8 mouse cellular contexts compared by ENCODE assay signal in genomic region chr12:44209824-44210752, GRCm38 (mm10). TPM values are rescaled to one million over a fixed set of nuclear protein-coding genes. Genes with fewer than 3 reads are reported as not detected.
DNase-seq lines count a peak whose midpoint lies in the region; ATAC-seq and TF ChIP-seq lines count a peak whose summit lies in the region.

Gene Dnajb9 (minus strand): TSS chr12:44210326.

- H3K79me2 ChIP-seq in CH12.LX (replicated peaks; ENCODE audit: control insufficient read depth, extremely low read depth, insufficient read depth, poor library complexity, severe bottlenecking) = peaks cover 18% of the 10 kb centered on the region

- DNase-seq in CH12.LX (ENCODE audit: extremely low read depth) = peak; percentile 98
- peak; percentile 98 for DNase-seq in c-Kit-positive CD71-positive TER-119-negative erythroid progenitor cells, embryonic 14.5 days (ENCODE audit: low read depth)
- peak; percentile 99 for DNase-seq in forebrain, embryonic 11.5 days (ENCODE audit: low spot score)
- peak; percentile 99 for DNase-seq in kidney, postnatal 36 days
- DNase-seq in telencephalon, adult 2 months (ENCODE audit: low read depth, low spot score) = peak; percentile 98

- peak within 1 kb of the TSS; percentile 54 for H3K27ac ChIP-seq in CH12.LX (ENCODE audit: insufficient read depth, low read depth)
- peak within 1 kb of the TSS; percentile 64 for H3K27ac ChIP-seq in forebrain, embryonic 11.5 days (ENCODE audit: low read depth, low read length)
- H3K27ac ChIP-seq in heart, embryonic 16.5 days (ENCODE audit: low read length) = peak within 1 kb of the TSS; percentile 84
- H3K27ac ChIP-seq in liver, embryonic 15.5 days (replicated peaks) = peak within 1 kb of the TSS; percentile 82
- H3K27ac ChIP-seq in neural tube, embryonic 12.5 days = peak within 1 kb of the TSS; percentile 76

- H3K4me1 ChIP-seq in CH12.LX (ENCODE audit: control insufficient read depth in 1 of 2, insufficient read depth in 2 of 2) = peaks cover 5 to 19% of the 10 kb centered on the region in 2 experiments; a peak in 3 of 4 replicates
- no peaks in the 10 kb centered on the region for H3K4me1 ChIP-seq in forebrain, embryonic 11.5 days (replicated peaks; ENCODE audit: control insufficient read depth, insufficient read depth, low read length)
- H3K4me1 ChIP-seq in heart, embryonic 16.5 days (ENCODE audit: control insufficient read depth, insufficient read depth, low read length) = peaks cover 2% of the 10 kb centered on the region; the same call in 1 of the 2 replicates
- peaks cover 23% of the 10 kb centered on the region for H3K4me1 ChIP-seq in liver, embryonic 15.5 days (replicated peaks)
- peaks cover 13% of the 10 kb centered on the region for H3K4me1 ChIP-seq in neural tube, embryonic 12.5 days

- dilution Hi-C loops in CH12.LX (cut with MboI; ENCODE audit: extremely low pct_ligation_motif_present, extremely low pct_unique_long_range_greater_than_20kb, low sequenced_read_pairs) = no loop called here

- peak in 1 of 2 experiments; percentile 71; a peak in 2 of 4 replicates for TF ChIP-seq CTCF in CH12.LX (conservative IDR thresholded peaks at IDR 0.05 in 1 of 2, IDR thresholded peaks at IDR 0.05 in 1 of 2; ENCODE audit: low read depth in 2 of 2, low read length in 2 of 2)

- peak; percentile 41 for TF ChIP-seq RAD21 in CH12.LX (IDR thresholded peaks at IDR 0.05; ENCODE audit: low read depth, low read length)

- WGBS in forebrain, embryonic 11.5 days = under 1% methylated on average over 70 of the region's 77 CpGs
- WGBS in heart, embryonic 16.5 days = under 1% methylated on average over 77 of the region's 77 CpGs
- under 1% methylated on average over 77 of the region's 77 CpGs for WGBS in liver, embryonic 15.5 days (ENCODE audit: insufficient replicate concordance)
- WGBS in neural tube, embryonic 12.5 days = under 1% methylated on average over 77 of the region's 77 CpGs

- no peaks in the 10 kb centered on the region for H3K9me3 ChIP-seq in CH12.LX (replicated peaks; ENCODE audit: low read length)
- H3K9me3 ChIP-seq in forebrain, embryonic 11.5 days (ENCODE audit: control insufficient read depth, low read length) = no peaks in the 10 kb centered on the region
- no peaks in the 10 kb centered on the region for H3K9me3 ChIP-seq in heart, embryonic 16.5 days (replicated peaks; ENCODE audit: control insufficient read depth, low read length)
- no peaks in the 10 kb centered on the region for H3K9me3 ChIP-seq in liver, embryonic 15.5 days (replicated peaks)
- no peaks in the 10 kb centered on the region for H3K9me3 ChIP-seq in neural tube, embryonic 12.5 days

- peak within 1 kb of the TSS; percentile 92 for H3K9ac ChIP-seq in CH12.LX (ENCODE audit: insufficient read depth, low read depth)
- H3K9ac ChIP-seq in forebrain, embryonic 11.5 days (ENCODE audit: low read length) = peak within 1 kb of the TSS; percentile 70
- H3K9ac ChIP-seq in heart, embryonic 16.5 days (ENCODE audit: low read length) = peak within 1 kb of the TSS; percentile 96
- peak within 1 kb of the TSS; percentile 85 for H3K9ac ChIP-seq in liver, embryonic 15.5 days
- H3K9ac ChIP-seq in neural tube, embryonic 12.5 days = peak within 1 kb of the TSS; percentile 87

- peaks cover 4 to 11% of the 10 kb centered on the region in 2 experiments for H3K36me3 ChIP-seq in CH12.LX (replicated peaks in 1 of 2; ENCODE audit: control insufficient read depth in 1 of 2, insufficient read depth in 1 of 2, low read length in 1 of 2)
- H3K36me3 ChIP-seq in forebrain, embryonic 11.5 days (ENCODE audit: control insufficient read depth, insufficient read depth, low read length) = no peaks in the 10 kb centered on the region; the same call in 1 of the 2 replicates
- H3K36me3 ChIP-seq in heart, embryonic 16.5 days (ENCODE audit: control insufficient read depth, insufficient read depth) = peaks cover 7% of the 10 kb centered on the region
- peaks cover 9% of the 10 kb centered on the region; the same call in 1 of the 2 replicates for H3K36me3 ChIP-seq in liver, embryonic 15.5 days (replicated peaks)
- H3K36me3 ChIP-seq in neural tube, embryonic 12.5 days = peaks cover 8% of the 10 kb centered on the region

- no peak for TF ChIP-seq EP300 in CH12.LX (IDR thresholded peaks at IDR 0.05; ENCODE audit: low read length)

- ATAC-seq in forebrain, embryonic 11.5 days (replicated peaks; ENCODE audit: low FRiP score) = peak; percentile 99
- peak; percentile 99 for ATAC-seq in heart, embryonic 16.5 days (replicated peaks; ENCODE audit: extremely low read depth, insufficient read depth, low FRiP score)
- ATAC-seq in liver, embryonic 15.5 days (ENCODE audit: insufficient read depth) = peak; percentile 98
- peak; percentile 99 for ATAC-seq in neural tube, embryonic 12.5 days (ENCODE audit: low FRiP score, low read depth)

- H3K4me3 ChIP-seq in CH12.LX (replicated peaks in 1 of 3; ENCODE audit: low read depth in 2 of 3, low read length in 2 of 3, poor library complexity in 1 of 3) = peak within 1 kb of the TSS; percentile 50 to 99 (median 98)
- H3K4me3 ChIP-seq in forebrain, embryonic 11.5 days (ENCODE audit: low read depth, low read length) = peak within 1 kb of the TSS; percentile 62
- peak within 1 kb of the TSS; percentile 98 for H3K4me3 ChIP-seq in heart, embryonic 16.5 days (ENCODE audit: low read length)
- H3K4me3 ChIP-seq in liver, embryonic 15.5 days (replicated peaks) = peak within 1 kb of the TSS; percentile 85
- peak within 1 kb of the TSS; percentile 94 for H3K4me3 ChIP-seq in neural tube, embryonic 12.5 days

- TF ChIP-seq POLR2A in CH12.LX (IDR thresholded peaks at IDR 0.05; ENCODE audit: low read depth, low read length) = peak; percentile 99

- H3K27me3 ChIP-seq in CH12.LX (replicated peaks) = no peaks in the 10 kb centered on the region
- H3K27me3 ChIP-seq in forebrain, embryonic 11.5 days (ENCODE audit: control insufficient read depth, insufficient read depth, low read length) = no peaks in the 10 kb centered on the region
- H3K27me3 ChIP-seq in heart, embryonic 16.5 days (ENCODE audit: control insufficient read depth, insufficient read depth, low read length) = no peaks in the 10 kb centered on the region
- no peaks in the 10 kb centered on the region for H3K27me3 ChIP-seq in liver, embryonic 15.5 days
- no peaks in the 10 kb centered on the region for H3K27me3 ChIP-seq in neural tube, embryonic 12.5 days (replicated peaks)

- peak within 1 kb of the TSS; percentile 78 for H3K4me2 ChIP-seq in CH12.LX (ENCODE audit: insufficient read depth, low read depth, poor library complexity, severe bottlenecking)
- H3K4me2 ChIP-seq in forebrain, embryonic 11.5 days (ENCODE audit: low read depth, low read length, severe bottlenecking) = peak within 1 kb of the TSS; percentile 75
- peak within 1 kb of the TSS; percentile 86 for H3K4me2 ChIP-seq in heart, embryonic 16.5 days (ENCODE audit: low read depth, low read length)
- H3K4me2 ChIP-seq in liver, embryonic 15.5 days = peak within 1 kb of the TSS; percentile 97
- H3K4me2 ChIP-seq in neural tube, embryonic 12.5 days (replicated peaks) = peak within 1 kb of the TSS; percentile 77

- in situ Hi-C loops in CH12.LX (cut with MboI; ENCODE audit: low pct_ligation_motif_present, low pct_unique_long_range_greater_than_20kb, low sequenced_read_pairs) = loop anchor here (10.0 kb wide), 1 partner anchor 55 kb away; no protein-coding TSS in a partner anchor

TF ChIP-seq in CH12.LX, 34 proteins besides CTCF, POLR2A, EP300 and RAD21 (continues in another document):
- TF ChIP-seq KAT2A (IDR thresholded peaks at IDR 0.05; ENCODE audit: insufficient replicate concordance, low read length) = peak; percentile 69; the same call in 1 of the 2 replicates
- TF ChIP-seq TBP (conservative IDR thresholded peaks at IDR 0.05; ENCODE audit: low read depth, low read length) = peak; percentile 93
- peak; percentile 77 for TF ChIP-seq MXI1 (IDR thresholded peaks at IDR 0.05; ENCODE audit: low read depth, low read length)
- TF ChIP-seq TCF12 (IDR thresholded peaks at IDR 0.05; ENCODE audit: low read depth, low read length) = peak; percentile 83
- TF ChIP-seq IRF4 (IDR thresholded peaks at IDR 0.05; ENCODE audit: low read depth, low read length) = no peak
- no peak for TF ChIP-seq RCOR1 (conservative IDR thresholded peaks at IDR 0.05; ENCODE audit: low read depth, low read length)
- peak; percentile 99 for TF ChIP-seq MAX (IDR thresholded peaks at IDR 0.05; ENCODE audit: low read length)
- TF ChIP-seq NELFE (IDR thresholded peaks at IDR 0.05; ENCODE audit: low read depth, low read length) = peak; percentile 95
- TF ChIP-seq JUND (conservative IDR thresholded peaks at IDR 0.05; ENCODE audit: low read depth, low read length) = no peak
- TF ChIP-seq MYC (IDR thresholded peaks at IDR 0.05; ENCODE audit: low read depth, low read length) = peak; percentile 60; the same call in 1 of the 2 replicates
- TF ChIP-seq ZMIZ1 (IDR thresholded peaks at IDR 0.05; ENCODE audit: low read depth, low read length) = peak; percentile 98
- TF ChIP-seq UBTF (IDR thresholded peaks at IDR 0.05; ENCODE audit: low read depth, low read length) = peak; percentile 43; the same call in 1 of the 2 replicates
- TF ChIP-seq USF1 (IDR thresholded peaks at IDR 0.05; ENCODE audit: low read depth, low read length) = peak; percentile 95
- TF ChIP-seq ZC3H11A (IDR thresholded peaks at IDR 0.05; ENCODE audit: low read depth, low read length) = no peak
- no peak for TF ChIP-seq E2F4 (IDR thresholded peaks at IDR 0.05; ENCODE audit: insufficient replicate concordance, low read depth, low read length)
- TF ChIP-seq USF2 (conservative IDR thresholded peaks at IDR 0.05; ENCODE audit: low read depth, low read length) = peak; percentile 92
- peak; percentile 53 for TF ChIP-seq SMC3 (IDR thresholded peaks at IDR 0.05; ENCODE audit: low read depth, low read length)
- TF ChIP-seq ELF1 (IDR thresholded peaks at IDR 0.05; ENCODE audit: low read depth, low read length) = peak; percentile 98
- TF ChIP-seq POLR2AphosphoS2 (IDR thresholded peaks at IDR 0.05; ENCODE audit: low read depth, low read length) = peak; percentile 83
- TF ChIP-seq MAZ (IDR thresholded peaks at IDR 0.05; ENCODE audit: low read depth, low read length) = 0 out of 2 replicates have a peak, but pooled peaks have one; percentile 0
- peak; percentile 85 for TF ChIP-seq HCFC1 (IDR thresholded peaks at IDR 0.05; ENCODE audit: low read depth, low read length)
- TF ChIP-seq BHLHE40 (IDR thresholded peaks at IDR 0.05; ENCODE audit: low read depth, low read length) = peak; percentile 74

RNA-seq across cellular contexts. Expression of gene Dnajb9, which starts in this region (rescaled TPM):
- total RNA-seq in CH12.LX (2012; rRNA removed) = 3.6 and 4.3 TPM in 2 replicates
- 15.0 and 16.0 TPM in 2 replicates for total RNA-seq in CH12.LX (2014; rRNA removed)
- polyA plus RNA-seq in CH12.LX (2012; ENCODE audit: insufficient read length, low read depth) = 20.8 and 21.4 TPM in 2 replicates
- polyA plus RNA-seq in forebrain, embryonic 11.5 days (2014; fragmentation: Nextera tagmentation; extraction: Ambion mirVana) = 20.3 and 20.9 TPM in 2 replicates
- polyA plus RNA-seq in heart, embryonic 16.5 days (2015; fragmentation: Nextera tagmentation; extraction: Ambion mirVana) = 19.0 and 24.8 TPM in 2 replicates
- polyA plus RNA-seq in liver, embryonic 15.5 days (2015; fragmentation: Nextera tagmentation; extraction: Ambion mirVana) = 17.3 and 17.4 TPM in 2 replicates
- polyA plus RNA-seq in neural tube, embryonic 12.5 days (2016; fragmentation: Nextera tagmentation; extraction: Ambion mirVana) = 32.1 and 33.1 TPM in 2 replicates

Comparison
In these comparisons a context has a peak if more than half of its experiments do, and no peak if none do; other contexts are left out.
1. Peak in every context shown above with its lines: DNase-seq, ATAC-seq, H3K4me3 ChIP-seq and H3K27ac ChIP-seq.